Mouse (Mus musculus) embryonic fibroblast, embryonic 13.5 days (primary cell): ENCODE measurements around the gene Pbx3.

Experiments
- CTCF ChIP-seq: IDR thresholded peaks from 2 replicates; pipeline ENCODE4 v1.5.1; 2011; ENCODE audit warnings: mild to moderate bottlenecking, control low read depth, low read length, moderate library complexity, borderline replicate concordance; ENCODE audit not compliant: insufficient read depth
- POLR2A ChIP-seq: IDR thresholded peaks from 2 replicates; pipeline ENCODE4 v1.6.1; 2011; ENCODE audit warnings: low read depth, mild to moderate bottlenecking, control low read depth, low read length, moderate library complexity

GRCm38 (mm10) chr2:34168191-34168590 is 204.8 kb downstream of the Pbx3 start:
- TF ChIP-seq POLR2A (no peak), CTCF (no peak)
